Mouse (Mus musculus): ENCODE results near the gene Rab40b.

- TF ChIP-seq POLR2A (IDR thresholded peaks at IDR 0.05; ENCODE audit: control insufficient read depth, low read depth, low read length) (no peak), CTCF (IDR thresholded peaks at IDR 0.05; ENCODE audit: control insufficient read depth, insufficient read depth, insufficient replicate concordance, low read depth, low read length) (no peak)
These were observed 41.0 kb downstream of the Rab40b start for GRCm38 (mm10) chr11:121347036-121347435.
